Mouse (Mus musculus) liver, embryonic 13.5 days (tissue): ENCODE measurements around the gene Armcx5. TPM values are rescaled to one million over a fixed set of nuclear protein-coding genes. Genes with fewer than 3 reads are reported as not detected.
"Not testable (repeated sequence)": the region's sequence is repeated elsewhere in the genome, so short reads cannot be mapped to it uniquely, and the experiment has no call there.

Experiments
- ATAC-seq: fragments of 200-750 bp; cut with Nextera tagmentation; 2 replicates; pipeline ENCODE4 v1.8.0; 2017; ENCODE audit warnings: low read depth, mild to moderate bottlenecking, moderate number of reproducible peaks, moderate library complexity
- DNase-seq: peaks from one replicate; pipeline ENCODE4 v3.0.0; 2022
- H3K27ac ChIP-seq: fragments of 300-500 bp; sonication (generic); 2 replicates; pipeline ENCODE4 v1.5.1; 2015; ENCODE audit warnings: moderate library complexity, mild to moderate bottlenecking, inconsistent platforms
- H3K27me3 ChIP-seq: fragments of 300-500 bp; sonication (generic); 2 replicates; pipeline ENCODE4 v1.6.1; 2015; ENCODE audit warnings: mild to moderate bottlenecking, inconsistent platforms
- H3K36me3 ChIP-seq: fragments of 300-500 bp; sonication (generic); 2 replicates; pipeline ENCODE4 v1.6.1; 2015; ENCODE audit warnings: mild to moderate bottlenecking, inconsistent platforms
- H3K4me1 ChIP-seq: fragments of 300-500 bp; sonication (generic); replicated peaks from 2 replicates; pipeline ENCODE4 v1.6.1; 2015; ENCODE audit warnings: inconsistent platforms
- H3K4me2 ChIP-seq: fragments of 300-500 bp; sonication (generic); 2 replicates; pipeline ENCODE4 v1.6.1; 2015; ENCODE audit warnings: inconsistent platforms, mild to moderate bottlenecking, moderate library complexity
- H3K4me3 ChIP-seq: fragments of 300-500 bp; sonication (generic); replicated peaks from 2 replicates; pipeline ENCODE4 v1.5.1; 2015; ENCODE audit warnings: mild to moderate bottlenecking, inconsistent platforms
- H3K9ac ChIP-seq: fragments of 300-500 bp; sonication (generic); 2 replicates; pipeline ENCODE4 v1.6.1; 2015; ENCODE audit warnings: mild to moderate bottlenecking, inconsistent platforms
- H3K9me3 ChIP-seq: fragments of 300-500 bp; sonication (generic); replicated peaks from 2 replicates; pipeline ENCODE4 v1.6.1; 2016; ENCODE audit warnings: inconsistent platforms
- WGBS: fragments of 180-500 bp; shearing (Covaris S2); methylation state at CpG from one replicate; pipeline ENCODE4 v1.1.7; 2015; ENCODE audit not compliant: insufficient replicate concordance; 5-methylcytosine and 5-hydroxymethylcytosine counted together
- polyA plus RNA-seq: library from polyadenylated mRNA; unstranded; fragments of >200 nt; fragmentation: Nextera tagmentation; extraction: Ambion mirVana; gene quantifications from 2 replicates; pipeline ENCODE4 v1.2.1, GENCODE M21; 2015

Armcx5 gene
- polyA plus RNA-seq = 3.5 and 3.8 TPM in 2 replicates

- Histone ChIP-seq H3K4me3 (peak within 1 kb of the TSS; percentile 71), H3K36me3 (no peaks in the 10 kb centered on the region), H3K9ac (peak within 1 kb of the TSS; percentile 76), H3K4me1 (peaks cover 9% of the 10 kb centered on the region; the same call in 1 of the 2 replicates), H3K27ac (peak within 1 kb of the TSS; percentile 50; the same call in 1 of the 2 replicates), H3K9me3 (no peaks in the 10 kb centered on the region), H3K4me2 (peak within 1 kb of the TSS; percentile 69), H3K27me3 (no peaks in the 10 kb centered on the region)
- DNase-seq = peak; percentile 73
- WGBS = 13% methylated on average over 48 of the region's 48 CpGs
- ATAC-seq = peak; percentile 97
Observed at GRCm38 (mm10) chrX:135742304-135743055, at the start of gene Armcx5, which contains the start of gene Gprasp1. Gene Armcx5 (plus strand): TSS chrX:135742733. Gene Gprasp1 (plus strand): TSS chrX:135742733.

- H3K4me3 ChIP-seq = no peak within 1 kb of the TSS
- H3K9ac ChIP-seq = no peak within 1 kb of the TSS
- H3K27me3 ChIP-seq = peaks cover 4% of the 10 kb centered on the region; the same call in 1 of the 2 replicates
- no peaks in the 10 kb centered on the region for H3K4me1 ChIP-seq
- no peaks in the 10 kb centered on the region for H3K36me3 ChIP-seq
- no peaks in the 10 kb centered on the region for H3K9me3 ChIP-seq
- DNase-seq = no peak
- ATAC-seq = no peak
- H3K4me2 ChIP-seq = no peak within 1 kb of the TSS
- WGBS = 52% methylated on average over 1 of the region's 1 CpGs
- no peak within 1 kb of the TSS for H3K27ac ChIP-seq
Observed at GRCm38 (mm10) chrX:135693633-135694032, 48.9 kb upstream of the Armcx5 start, which contains the start of gene Tcp11x2. Gene Tcp11x2 (minus strand): TSS chrX:135693790.

- Histone ChIP-seq H3K4me1 (no peaks in the 10 kb centered on the region), H3K4me3 (no peak overlapping the region), H3K4me2 (no peak overlapping the region), H3K27me3 (no peaks in the 10 kb centered on the region), H3K9me3 (no peaks in the 10 kb centered on the region), H3K36me3 (no peaks in the 10 kb centered on the region), H3K9ac (no peak overlapping the region), H3K27ac (no peak overlapping the region)
- DNase-seq (no peak), ATAC-seq (no peak)
- WGBS = 57% methylated on average over 1 of the region's 1 CpGs
Observed at GRCm38 (mm10) chrX:135703111-135703510, 39.4 kb upstream of the Armcx5 start.

- H3K27me3 ChIP-seq = no peaks in the 10 kb centered on the region
- H3K4me1 ChIP-seq = no peaks in the 10 kb centered on the region
- no peak overlapping the region for H3K4me3 ChIP-seq
- DNase-seq (no peak), ATAC-seq (no peak)
- no peak overlapping the region for H3K4me2 ChIP-seq
- no peaks in the 10 kb centered on the region for H3K36me3 ChIP-seq
- H3K27ac ChIP-seq = no peak overlapping the region
- no peak overlapping the region for H3K9ac ChIP-seq
- H3K9me3 ChIP-seq = no peaks in the 10 kb centered on the region
- 25% methylated on average over 2 of the region's 2 CpGs for WGBS
Observed at GRCm38 (mm10) chrX:135704349-135704748, 38.2 kb upstream of the Armcx5 start.

GRCm38 (mm10) chrX:135712845-135713244 lies 29.7 kb upstream of the Armcx5 start:
- no peak for ATAC-seq
- Histone ChIP-seq H3K9ac (no peak overlapping the region), H3K27ac (no peak overlapping the region), H3K4me3 (no peak overlapping the region), H3K27me3 (no peaks in the 10 kb centered on the region), H3K36me3 (no peaks in the 10 kb centered on the region), H3K9me3 (no peaks in the 10 kb centered on the region), H3K4me1 (no peaks in the 10 kb centered on the region), H3K4me2 (no peak overlapping the region)
- no peak for DNase-seq
- 50% methylated on average over 2 of the region's 2 CpGs for WGBS

- Histone ChIP-seq H3K9me3 (no peaks in the 10 kb centered on the region), H3K27me3 (peaks cover under 1% of the 10 kb centered on the region; the same call in 1 of the 2 replicates), H3K9ac (no peak within 1 kb of the TSS), H3K4me3 (no peak within 1 kb of the TSS), H3K4me1 (no peaks in the 10 kb centered on the region), H3K36me3 (no peaks in the 10 kb centered on the region), H3K4me2 (no peak within 1 kb of the TSS), H3K27ac (no peak within 1 kb of the TSS)
- 75% methylated on average over 10 of the region's 10 CpGs for WGBS
- DNase-seq (no peak), ATAC-seq (no peak)
Observed at GRCm38 (mm10) chrX:135725161-135725560, 17.4 kb upstream of the Armcx5 start, which contains the start of gene Tmsb15a. Gene Tmsb15a (minus strand): TSS chrX:135725261.

- Histone ChIP-seq H3K4me1 (peaks cover 9% of the 10 kb centered on the region; the same call in 1 of the 2 replicates), H3K4me2 (no peak overlapping the region), H3K9ac (no peak overlapping the region), H3K27ac (no peak overlapping the region), H3K27me3 (no peaks in the 10 kb centered on the region), H3K4me3 (no peak overlapping the region), H3K36me3 (no peaks in the 10 kb centered on the region), H3K9me3 (no peaks in the 10 kb centered on the region)
- DNase-seq (no peak), ATAC-seq (no peak)
- WGBS = 75% methylated on average over 2 of the region's 2 CpGs
Observed at GRCm38 (mm10) chrX:135738730-135739520, 3.6 kb upstream of the Armcx5 start.

- Histone ChIP-seq H3K36me3 (no peaks in the 10 kb centered on the region), H3K9ac (peak overlapping the region; percentile 76), H3K4me3 (peak overlapping the region; percentile 71), H3K9me3 (no peaks in the 10 kb centered on the region), H3K4me2 (peak overlapping the region; percentile 69), H3K27ac (peak overlapping the region; percentile 30; the same call in 1 of the 2 replicates), H3K4me1 (peaks cover 9% of the 10 kb centered on the region; the same call in 1 of the 2 replicates), H3K27me3 (no peaks in the 10 kb centered on the region)
- ATAC-seq = peak; percentile 30; the same call in 1 of the 2 replicates
- 13% methylated on average over 7 of the region's 7 CpGs for WGBS
- no peak for DNase-seq
Observed at GRCm38 (mm10) chrX:135743056-135743355, 473 bp downstream of the Armcx5 start.

- H3K4me1 ChIP-seq, H3K27me3 ChIP-seq: not testable (repeated sequence)
Observed at GRCm38 (mm10) chrX:135745376-135745775, 2.8 kb downstream of the Armcx5 start.

GRCm38 (mm10) chrX:135752832-135753231 lies 10.3 kb downstream of the Armcx5 start:
- no peaks in the 10 kb centered on the region for H3K27me3 ChIP-seq
- no peak for ATAC-seq
- DNase-seq = peak; percentile 24
- H3K9ac ChIP-seq = no peak overlapping the region
- no peaks in the 10 kb centered on the region for H3K36me3 ChIP-seq
- H3K4me3 ChIP-seq = no peak overlapping the region
- no peaks in the 10 kb centered on the region for H3K4me1 ChIP-seq
- H3K9me3 ChIP-seq = no peaks in the 10 kb centered on the region
- WGBS = 7% methylated on average over 2 of the region's 2 CpGs
- no peak overlapping the region for H3K27ac ChIP-seq
- H3K4me2 ChIP-seq = no peak overlapping the region

More at GRCm38 (mm10) chrX:135745376-135745775, 2.8 kb downstream of the Armcx5 start:
- not testable (repeated sequence) for H3K9ac ChIP-seq, DNase-seq, H3K27ac ChIP-seq, ATAC-seq, H3K4me2 ChIP-seq, H3K36me3 ChIP-seq, H3K9me3 ChIP-seq, H3K4me3 ChIP-seq
- WGBS = 75% methylated on average over 3 of the region's 3 CpGs

- Histone ChIP-seq H3K27ac (no peak overlapping the region), H3K4me3 (no peak overlapping the region), H3K36me3 (no peaks in the 10 kb centered on the region), H3K27me3 (no peaks in the 10 kb centered on the region), H3K9ac (no peak overlapping the region), H3K4me2 (no peak overlapping the region), H3K9me3 (no peaks in the 10 kb centered on the region), H3K4me1 (no peaks in the 10 kb centered on the region)
- no peak for ATAC-seq
- DNase-seq = no peak
Observed at GRCm38 (mm10) chrX:135761707-135762106, 19.2 kb downstream of the Armcx5 start.
